Mouse (Mus musculus) v-Abl transformed pro-B cells (cell line): ENCODE results near the gene Klf6.

Experiments
- in situ Hi-C, 2 experiments: fragments of 400-800 bp; cut with MboI; formaldehyde crosslinking; loops; one replicate each; pipeline ENCODE4 v1.15.1; 2025; ENCODE audit not compliant: unreplicated experiment in 2 of 2

Gene Klf6

DNA sequence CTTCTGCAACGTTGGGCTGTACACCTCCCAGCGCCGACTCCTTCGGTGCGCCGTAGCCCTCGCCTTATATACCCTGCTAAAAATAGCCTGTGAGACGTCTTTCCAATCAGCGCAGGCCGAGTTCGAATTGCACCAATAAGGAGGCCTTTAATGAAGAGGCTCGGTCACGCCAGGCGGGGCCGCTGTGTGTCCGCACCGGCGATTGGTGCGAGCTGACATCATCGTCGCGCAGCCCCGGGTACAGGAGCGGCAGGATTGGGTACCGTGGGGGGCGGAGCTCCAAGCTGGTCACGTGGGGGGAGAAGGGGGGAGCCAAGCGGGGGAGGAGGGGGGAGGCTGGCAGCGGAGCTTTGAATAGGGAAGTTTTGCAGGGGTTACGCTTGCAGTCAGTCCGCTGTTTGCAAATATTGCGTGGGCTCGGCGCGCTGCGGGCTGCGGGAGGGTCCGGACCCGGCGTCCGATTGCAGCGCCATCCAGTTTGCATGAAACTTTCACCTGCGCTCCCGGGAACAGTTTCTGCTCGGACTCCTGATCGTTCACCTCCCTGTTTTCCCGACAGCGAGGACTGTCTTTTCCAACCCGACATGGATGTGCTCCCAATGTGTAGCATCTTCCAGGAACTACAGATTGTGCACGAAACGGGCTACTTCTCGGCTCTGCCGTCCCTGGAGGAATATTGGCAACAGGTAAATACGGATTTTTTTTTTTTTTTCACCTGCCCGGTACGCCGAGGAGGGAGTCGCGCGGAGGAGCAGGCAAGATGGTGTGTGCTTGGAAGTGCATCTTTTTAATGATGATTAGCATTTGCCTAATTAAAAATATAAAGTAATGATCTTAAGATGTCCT, at the start of gene Klf6:
TSS of gene Klf6 (plus strand) at position 326 of the 846 bp plus-strand sequence.
- in situ Hi-C loops, result loop anchor here (5.0 to 25.0 kb wide), 6 partner anchors 149 to 1199 kb away; no protein-coding TSS in a partner anchor

GRCm38 (mm10) chr13:5813433-5813832, 47.8 kb upstream of the Klf6 start:
- in situ Hi-C loops, result no loop called here

DNA sequence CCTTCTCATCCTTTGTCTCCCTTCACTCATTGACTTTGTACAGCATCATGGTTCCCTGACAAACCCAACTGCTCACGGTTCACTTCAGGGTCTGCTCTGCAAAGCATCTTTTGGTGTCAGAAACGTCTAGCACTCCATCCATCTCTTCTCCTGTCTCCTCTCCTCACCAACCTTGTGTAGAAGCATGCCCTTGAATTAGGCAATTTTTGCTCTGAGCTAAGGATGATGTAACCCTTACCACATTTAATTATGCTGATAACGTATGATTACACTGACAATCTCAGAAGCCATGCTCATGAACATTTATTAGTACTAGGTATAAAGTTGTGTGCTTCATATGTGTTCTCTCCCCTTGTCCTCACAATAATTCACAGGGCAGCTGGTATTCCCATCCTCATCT, 44.0 kb upstream of the Klf6 start:
- in situ Hi-C loops, result no loop called here

DNA sequence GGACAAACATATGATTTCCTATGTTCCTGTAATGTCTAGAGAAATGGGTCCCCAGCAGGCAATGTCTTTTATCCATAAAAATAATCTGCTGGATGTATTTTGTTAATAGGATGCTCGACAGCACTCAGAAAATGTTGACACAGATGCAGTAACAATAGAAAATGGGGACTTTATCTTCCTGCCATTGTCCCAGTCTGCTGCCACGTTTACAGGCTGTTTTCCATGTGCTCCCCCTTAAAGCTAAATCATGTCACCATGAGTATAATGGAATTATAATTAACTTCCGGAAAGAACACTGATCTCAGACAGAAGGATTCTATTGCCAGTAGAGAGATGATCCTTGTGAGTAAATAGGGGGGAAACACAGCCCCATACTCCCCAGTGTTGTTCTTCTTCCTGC, 42.1 kb upstream of the Klf6 start:
- in situ Hi-C loops, result no loop called here

DNA sequence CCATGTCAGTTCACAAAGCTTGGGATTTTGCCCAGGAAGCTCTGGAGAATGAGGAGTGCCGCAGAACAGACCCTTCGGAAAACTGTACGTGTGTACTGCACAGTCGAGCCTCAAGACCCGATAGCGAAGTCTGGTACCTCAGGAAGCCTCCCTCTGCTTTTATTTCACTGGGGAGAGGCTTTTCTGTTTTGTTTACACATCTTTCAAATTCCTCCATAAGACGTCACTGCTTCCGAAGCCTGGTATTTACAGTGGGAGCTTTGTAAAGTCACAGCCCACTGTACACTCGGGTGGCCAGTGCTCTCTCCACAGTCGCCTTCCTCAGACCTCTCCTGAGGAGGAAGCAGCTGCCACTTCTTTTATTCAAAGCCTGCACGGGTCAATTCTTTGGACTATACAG, 38.7 kb upstream of the Klf6 start:
- in situ Hi-C loops, result no loop called here

GRCm38 (mm10) chr13:5823150-5823549, 38.1 kb upstream of the Klf6 start:
- in situ Hi-C loops, result no loop called here

GRCm38 (mm10) chr13:5824189-5824815, 37.0 kb upstream of the Klf6 start:
- in situ Hi-C loops, result no loop called here

GRCm38 (mm10) chr13:5826170-5826827, 35.0 kb upstream of the Klf6 start:
- in situ Hi-C loops, result no loop called here

- in situ Hi-C loops, result no loop called here
These were observed 29.3 kb upstream of the Klf6 start for GRCm38 (mm10) chr13:5831976-5832375.

DNA sequence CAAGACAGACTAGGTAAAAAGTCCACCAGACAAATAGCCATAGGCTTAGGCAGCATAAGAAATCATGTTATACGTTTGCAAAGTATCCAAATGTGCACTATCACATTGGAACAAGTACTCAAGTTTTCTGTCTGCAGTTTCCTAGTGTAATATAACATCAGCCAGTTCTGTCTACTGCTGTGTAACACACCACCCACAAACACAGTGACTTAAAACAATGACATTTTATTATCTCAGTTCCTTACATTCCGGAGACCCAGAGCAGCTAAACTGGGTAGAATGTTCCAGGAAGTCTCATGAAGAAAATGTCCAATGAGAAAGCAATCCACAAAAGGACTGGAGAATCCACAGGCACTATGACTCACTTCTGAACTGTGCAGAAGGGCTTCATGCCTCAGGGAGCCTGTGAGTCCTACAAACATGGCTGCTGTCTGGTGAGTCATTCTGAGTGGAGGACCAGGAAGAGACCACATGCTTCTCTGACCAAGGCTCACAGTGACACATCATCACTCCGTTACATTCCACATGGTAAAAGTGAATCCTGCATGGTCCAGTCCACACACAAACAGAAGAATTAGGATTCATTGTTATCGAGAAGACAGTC, 24.0 kb upstream of the Klf6 start:
- in situ Hi-C loops, result no loop called here

- in situ Hi-C loops, result no loop called here
These were observed 19.9 kb upstream of the Klf6 start for GRCm38 (mm10) chr13:5841418-5841817.

GRCm38 (mm10) chr13:5842911-5843310, 18.4 kb upstream of the Klf6 start:
- in situ Hi-C loops, result no loop called here

- in situ Hi-C loops, result no loop called here
These were observed 17.5 kb upstream of the Klf6 start for GRCm38 (mm10) chr13:5843829-5844228.

- in situ Hi-C loops, result no loop called here
These were observed 16.9 kb upstream of the Klf6 start for GRCm38 (mm10) chr13:5844338-5844737.

- in situ Hi-C loops, result loop anchor here in 1 of 2 experiments (5.0 kb wide), 1 partner anchor 43 kb away; no protein-coding TSS in a partner anchor
These were observed 16.1 kb upstream of the Klf6 start for GRCm38 (mm10) chr13:5845161-5845590.

DNA sequence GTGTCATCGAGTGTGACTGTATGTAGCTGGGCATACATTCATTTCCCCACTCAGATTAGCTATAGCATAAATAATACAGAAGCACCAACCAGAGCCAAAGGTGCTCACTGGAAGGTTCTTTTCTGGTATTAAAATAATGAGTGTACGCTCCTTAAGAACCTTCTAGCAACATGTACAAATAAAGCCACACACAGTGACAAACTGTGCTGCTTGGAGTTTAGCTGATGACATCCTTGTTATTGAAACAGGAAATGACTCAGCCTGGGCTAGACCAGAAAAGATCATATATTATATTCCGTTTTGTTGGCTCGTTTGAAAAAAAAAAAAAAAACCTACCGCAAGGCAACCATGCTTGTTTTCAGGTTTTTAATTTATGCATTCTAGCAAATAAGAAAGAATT, 15.7 kb upstream of the Klf6 start:
- in situ Hi-C loops, result loop anchor here in 1 of 2 experiments (5.0 kb wide), 1 partner anchor 43 kb away; no protein-coding TSS in a partner anchor

GRCm38 (mm10) chr13:5846860-5847259, 14.4 kb upstream of the Klf6 start:
- in situ Hi-C loops, result loop anchor here in 1 of 2 experiments (5.0 kb wide), 1 partner anchor 45 kb away; no protein-coding TSS in a partner anchor

GRCm38 (mm10) chr13:5847736-5848135, 13.5 kb upstream of the Klf6 start:
- in situ Hi-C loops, result loop anchor here in 1 of 2 experiments (5.0 kb wide), 1 partner anchor 45 kb away; no protein-coding TSS in a partner anchor

GRCm38 (mm10) chr13:5860651-5861156, 578 bp upstream of the Klf6 start:
- in situ Hi-C loops, result loop anchor here (5.0 to 25.0 kb wide), 6 partner anchors 148 to 1198 kb away; no protein-coding TSS in a partner anchor

GRCm38 (mm10) chr13:5862003-5862625, 832 bp downstream of the Klf6 start:
- in situ Hi-C loops, result loop anchor here (5.0 to 25.0 kb wide), 6 partner anchors 150 to 1200 kb away; no protein-coding TSS in a partner anchor
